Mouse (Mus musculus): ENCODE data around the gene Xrra1. TPM values are rescaled to one million over a fixed set of nuclear protein-coding genes. Genes with fewer than 3 reads are reported as not detected.

Gene Xrra1
- total and polyA plus RNA-seq, 3 experiments: 0.58 to 1.2 TPM; not detected in 1

DNA sequence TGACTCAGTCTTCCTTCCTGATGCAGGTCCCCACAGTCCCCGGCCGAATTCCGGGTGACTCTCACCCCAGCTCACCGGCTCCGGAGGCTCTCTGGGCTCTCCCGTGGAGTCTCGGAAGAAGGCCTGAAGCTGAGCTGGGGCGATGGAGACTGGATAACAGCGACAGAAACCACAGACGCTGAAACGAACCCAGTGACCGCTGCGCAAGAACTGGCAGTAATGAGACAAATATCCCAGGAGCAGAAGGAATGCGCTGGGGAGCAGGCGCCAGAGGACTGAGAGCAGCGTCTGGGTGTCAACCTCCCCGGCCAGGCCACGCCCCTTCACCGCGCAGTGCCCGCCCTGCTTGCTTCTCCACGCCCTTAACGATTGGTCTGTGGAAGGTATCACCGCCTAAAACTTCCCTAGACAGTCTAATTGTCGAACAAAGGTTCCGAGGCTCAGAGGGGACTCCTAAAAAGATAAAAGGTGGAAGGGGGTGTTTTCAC is 30.8 kb upstream of the Xrra1 start, which contains the start of gene Neu3 (continued):
- TF ChIP-seq JUND (IDR thresholded peaks at IDR 0.05; ENCODE audit: low read depth, low read length): no peak
- TF ChIP-seq ETS1 (IDR thresholded peaks at IDR 0.05; ENCODE audit: low read depth, low read length): no peak

DNA sequence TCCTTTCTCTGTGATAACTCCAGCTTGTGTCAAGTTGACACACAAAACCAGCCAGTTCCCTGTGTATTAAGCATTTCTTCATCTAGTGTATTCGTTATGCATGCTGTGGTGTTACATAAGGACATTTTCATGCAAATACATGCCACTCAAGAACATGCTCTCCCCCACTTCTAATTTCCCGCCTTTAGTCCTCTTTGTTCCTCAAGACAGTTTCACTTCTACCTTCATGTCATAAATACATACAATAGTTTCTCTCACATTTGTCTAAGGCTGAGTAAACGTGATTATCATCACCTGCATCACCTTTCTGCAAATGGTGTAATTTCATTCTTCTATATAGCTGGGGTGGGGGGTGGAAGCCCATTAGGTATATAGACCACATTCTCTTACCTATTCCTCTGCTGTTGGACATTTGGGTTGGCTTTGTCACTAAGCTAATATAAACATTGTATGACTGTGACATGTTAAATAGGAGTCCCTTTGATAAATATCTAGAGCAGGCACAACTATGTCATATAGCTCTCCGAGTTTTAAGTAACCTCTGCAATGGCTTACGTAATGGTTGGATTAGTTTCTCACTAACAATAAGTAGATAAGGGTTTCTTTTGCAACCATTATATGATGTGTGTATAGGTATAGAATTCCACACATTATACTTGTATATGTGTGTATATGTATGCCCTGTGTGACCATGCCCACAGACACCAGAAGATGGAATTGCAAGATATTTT is 25.6 kb upstream of the Xrra1 start:
- no peak for DNase-seq (ENCODE audit: low read depth, low spot score)
- Histone ChIP-seq H3K4me1 (ENCODE audit: control insufficient read depth in 1 of 2, insufficient read depth in 2 of 2, low read length in 2 of 2) (peaks cover 0 to 5% of the 10 kb centered on the region in 2 experiments; a peak in 2 of 4 replicates), H3K27me3 (ENCODE audit: control insufficient read depth in 1 of 2, insufficient read depth in 2 of 2, low read length in 2 of 2) (no peaks in the 10 kb centered on the region), H3K36me3 (ENCODE audit: control insufficient read depth in 1 of 2, insufficient read depth in 2 of 2, low read length in 2 of 2) (peaks cover 4 to 7% of the 10 kb centered on the region in 2 experiments; a peak in 3 of 4 replicates), H3K4me3 (ENCODE audit: control insufficient read depth in 1 of 2, insufficient read depth in 1 of 2, low read depth in 2 of 2, low read length in 2 of 2) (no peak overlapping the region), H3K9ac (ENCODE audit: control insufficient read depth, low read depth, low read length, poor library complexity, severe bottlenecking) (no peak overlapping the region), H3K9me3 (replicated peaks; ENCODE audit: insufficient read depth, low read length) (no peaks in the 10 kb centered on the region), H3K27ac (ENCODE audit: control insufficient read depth, low read depth, low read length) (no peak overlapping the region), H3K79me2 (ENCODE audit: control insufficient read depth, insufficient read depth, low read length, poor library complexity) (no peaks in the 10 kb centered on the region)
- TF ChIP-seq UBTF (IDR thresholded peaks at IDR 0.05; ENCODE audit: borderline replicate concordance, insufficient read depth, low read depth, low read length) (no peak), ELF1 (IDR thresholded peaks at IDR 0.05; ENCODE audit: low read depth, low read length) (no peak), POLR2A (IDR thresholded peaks at IDR 0.05; ENCODE audit: control insufficient read depth in 1 of 2, insufficient read depth in 1 of 2, low read depth in 1 of 2, low read length in 2 of 2, poor library complexity in 1 of 2) (no peak), RCOR1 (IDR thresholded peaks at IDR 0.05; ENCODE audit: low read depth, low read length) (no peak), MYC (IDR thresholded peaks at IDR 0.05; ENCODE audit: low read depth, low read length) (no peak), SIN3A (IDR thresholded peaks at IDR 0.05; ENCODE audit: low read length) (no peak), BHLHE40 (IDR thresholded peaks at IDR 0.05; ENCODE audit: borderline replicate concordance, low read depth, low read length) (no peak), CHD1 (IDR thresholded peaks at IDR 0.05; ENCODE audit: low read depth, low read length) (no peak)

DNA sequence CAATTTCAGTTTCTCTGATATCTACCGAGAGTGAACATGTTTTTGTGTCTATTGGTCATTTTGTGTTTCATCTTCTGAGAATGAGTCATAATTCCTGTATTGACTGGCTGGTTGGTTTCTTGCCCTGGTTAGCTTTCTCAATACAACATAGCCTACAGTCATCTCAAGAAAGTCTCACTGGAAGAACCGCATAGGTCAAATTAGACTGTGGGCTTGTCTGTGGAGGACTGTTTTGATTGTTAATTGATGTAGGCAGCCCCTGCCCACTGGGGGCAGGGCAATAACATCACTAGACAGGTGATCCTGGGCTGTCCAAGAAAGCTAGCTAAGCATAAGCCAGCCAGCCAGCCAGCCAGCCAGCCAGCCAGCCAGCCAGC is 25.1 kb upstream of the Xrra1 start:
- Histone ChIP-seq H3K9ac (ENCODE audit: control insufficient read depth, low read depth, low read length, poor library complexity, severe bottlenecking) (no peak overlapping the region), H3K4me1 (ENCODE audit: control insufficient read depth in 1 of 2, insufficient read depth in 2 of 2, low read length in 2 of 2) (peaks cover 0 to under 1% of the 10 kb centered on the region in 2 experiments; a peak in 2 of 4 replicates), H3K79me2 (ENCODE audit: control insufficient read depth, insufficient read depth, low read length, poor library complexity) (no peaks in the 10 kb centered on the region), H3K27ac (ENCODE audit: control insufficient read depth, low read depth, low read length) (no peak overlapping the region), H3K36me3 (ENCODE audit: control insufficient read depth in 1 of 2, insufficient read depth in 2 of 2, low read length in 2 of 2) (peaks cover 0 to 12% of the 10 kb centered on the region in 2 experiments; a peak in 2 of 4 replicates), H3K4me3 (ENCODE audit: control insufficient read depth in 1 of 2, insufficient read depth in 1 of 2, low read depth in 2 of 2, low read length in 2 of 2) (no peak overlapping the region), H3K9me3 (replicated peaks; ENCODE audit: insufficient read depth, low read length) (no peaks in the 10 kb centered on the region), H3K27me3 (ENCODE audit: control insufficient read depth in 1 of 2, insufficient read depth in 2 of 2, low read length in 2 of 2) (no peaks in the 10 kb centered on the region)
- TF ChIP-seq ZNF384 (IDR thresholded peaks at IDR 0.05; ENCODE audit: low read depth, low read length) (no peak), SIN3A (IDR thresholded peaks at IDR 0.05; ENCODE audit: low read length) (no peak), MAX (IDR thresholded peaks at IDR 0.05; ENCODE audit: low read length) (no peak), CTCF (IDR thresholded peaks at IDR 0.05 in 2 of 3, conservative IDR thresholded peaks at IDR 0.05 in 1 of 3; ENCODE audit: control insufficient read depth in 1 of 3, insufficient read depth in 1 of 3, low read depth in 2 of 3, low read length in 3 of 3, poor library complexity in 1 of 3, severe bottlenecking in 1 of 3) (no peak), RCOR1 (IDR thresholded peaks at IDR 0.05; ENCODE audit: low read depth, low read length) (no peak), MAFK (IDR thresholded peaks at IDR 0.05; ENCODE audit: borderline replicate concordance, low read depth, low read length) (no peak), POLR2A (IDR thresholded peaks at IDR 0.05; ENCODE audit: control insufficient read depth in 1 of 2, insufficient read depth in 1 of 2, low read depth in 1 of 2, low read length in 2 of 2, poor library complexity in 1 of 2) (no peak), MYC (IDR thresholded peaks at IDR 0.05; ENCODE audit: low read depth, low read length) (no peak), GATA1 (IDR thresholded peaks at IDR 0.05; ENCODE audit: low read depth, low read length) (no peak), MEF2A (IDR thresholded peaks at IDR 0.05; ENCODE audit: extremely low read depth, insufficient replicate concordance, low read depth, low read length, poor library complexity, severe bottlenecking) (no peak), USF1 (IDR thresholded peaks at IDR 0.05; ENCODE audit: low read depth, low read length) (no peak)
- no peak for DNase-seq (ENCODE audit: low read depth, low spot score)

Data from MEL (cell line).